Mouse (Mus musculus): Measurements from ENCODE around the gene Slc46a3.

DNA sequence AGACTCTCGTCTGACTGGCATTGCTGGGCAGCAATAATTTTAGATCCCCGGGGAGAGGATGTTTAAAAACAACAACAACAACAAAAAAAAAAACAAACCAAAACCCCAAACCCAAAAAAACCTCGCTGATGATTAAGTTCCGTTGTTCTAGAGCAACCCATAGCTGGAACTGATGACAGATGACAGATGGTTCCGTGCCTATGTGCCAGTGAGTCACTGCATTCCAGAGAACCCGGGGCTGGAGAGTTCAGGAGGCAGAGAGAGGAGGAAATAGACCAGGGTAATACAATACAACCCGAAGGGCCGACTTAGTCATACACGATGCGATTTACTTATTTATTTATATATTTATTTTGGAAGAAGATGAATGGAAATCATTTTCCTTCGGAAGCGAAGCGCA is 40.5 kb upstream of the Slc46a3 start:
- TF ChIP-seq CTCF (IDR thresholded peaks at IDR 0.05; ENCODE audit: low read depth) (no peak), EP300 (IDR thresholded peaks at IDR 0.05; ENCODE audit: low read depth) (no peak)
